Mouse (Mus musculus) embryonic facial prominence, embryonic 11.5 days (tissue): ENCODE results near the gene Rft1. TPM values are rescaled to one million over a fixed set of nuclear protein-coding genes. Genes with fewer than 3 reads are reported as not detected.
"Not testable (repeated sequence)": the region's sequence is repeated elsewhere in the genome, so short reads cannot be mapped to it uniquely, and the experiment has no call there.

Source experiments
- ATAC-seq: fragments of 200-750 bp; cut with Nextera tagmentation; replicated peaks from 2 replicates; pipeline ENCODE4 v1.8.0; 2017; ENCODE audit warnings: low read depth; ENCODE audit not compliant: insufficient number of reproducible peaks, low FRiP score, low TSS enrichment
- DNase-seq: peaks from one replicate; pipeline ENCODE4 v3.0.0-alpha.2; 2015; ENCODE audit warnings: low spot score
- H3K27ac ChIP-seq: fragments of 300-500 bp; sonication (generic); replicated peaks from 2 replicates; pipeline ENCODE4 v1.5.1; 2014; ENCODE audit warnings: mild to moderate bottlenecking, low read depth, low read length, control low read depth
- H3K27me3 ChIP-seq: fragments of 300-500 bp; sonication (generic); 2 replicates; pipeline ENCODE4 v1.6.1; 2014; ENCODE audit warnings: mild to moderate bottlenecking, low read length, moderate library complexity, mixed read lengths; ENCODE audit not compliant: control insufficient read depth, insufficient read depth
- H3K36me3 ChIP-seq: fragments of 300-500 bp; sonication (generic); replicated peaks from 2 replicates; pipeline ENCODE4 v1.6.1; 2014; ENCODE audit warnings: low read depth, mild to moderate bottlenecking, low read length, moderate library complexity, mixed read lengths; ENCODE audit not compliant: control insufficient read depth, insufficient read depth
- H3K4me1 ChIP-seq: fragments of 300-500 bp; sonication (generic); 2 replicates; pipeline ENCODE4 v1.6.1; 2014; ENCODE audit warnings: low read length, mixed read lengths; ENCODE audit not compliant: control insufficient read depth, insufficient read depth
- H3K4me2 ChIP-seq: fragments of 300-500 bp; sonication (generic); 2 replicates; pipeline ENCODE4 v1.6.1; 2014; ENCODE audit warnings: low read depth, mild to moderate bottlenecking, control low read depth, low read length, moderate library complexity
- H3K4me3 ChIP-seq: fragments of 300-500 bp; sonication (generic); 2 replicates; pipeline ENCODE4 v1.5.1; 2014; ENCODE audit warnings: low read depth, low read length, control low read depth
- H3K9ac ChIP-seq: fragments of 300-500 bp; sonication (generic); replicated peaks from 2 replicates; pipeline ENCODE4 v1.6.1; 2014; ENCODE audit warnings: mild to moderate bottlenecking, control low read depth, low read length
- H3K9me3 ChIP-seq: fragments of 300-500 bp; sonication (generic); replicated peaks from 2 replicates; pipeline ENCODE4 v1.6.1; 2016; ENCODE audit warnings: mild to moderate bottlenecking, low read length, inconsistent platforms, mixed read lengths; ENCODE audit not compliant: control insufficient read depth
- WGBS: fragments of 180-500 bp; shearing (Covaris S2); extraction: QIAGEN DNeasy Blood & Tissue Kit; methylation state at CpG from one replicate; pipeline ENCODE4 v1.1.7; 2014; 5-methylcytosine and 5-hydroxymethylcytosine counted together
- polyA plus RNA-seq: library from polyadenylated mRNA; unstranded; fragments of >200 nt; fragmentation: Nextera tagmentation; extraction: Ambion mirVana; gene quantifications from 2 replicates; pipeline ENCODE4 v1.2.1, GENCODE M21; 2014

Rft1 gene
- polyA plus RNA-seq, 1 experiment from 2014 or later: 12.9 TPM

DNA sequence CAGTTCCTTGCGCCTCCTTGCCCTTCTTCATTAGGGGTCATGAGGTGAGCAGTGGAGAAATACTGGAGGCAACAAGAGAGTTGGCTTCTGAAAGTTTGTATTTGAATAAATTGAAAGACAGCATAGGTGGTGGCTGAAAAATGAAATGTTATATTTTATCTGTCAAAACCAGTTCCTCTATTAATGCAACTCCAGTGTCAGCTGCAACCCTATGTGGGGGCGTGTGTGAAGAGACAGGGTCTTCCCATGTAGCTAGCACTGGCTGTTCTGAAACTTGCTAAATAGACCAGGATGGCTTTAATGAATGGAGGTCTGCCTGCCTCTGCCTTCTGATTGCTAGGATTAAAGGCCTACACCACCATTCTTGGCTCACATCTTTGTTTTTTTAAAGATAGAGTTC lies 57.7 kb downstream of the Rft1 start:
- DNase-seq: no peak
- H3K4me2 ChIP-seq: no peak overlapping the region
- 92% methylated on average over 2 of the region's 2 CpGs for WGBS
- no peaks in the 10 kb centered on the region for H3K9me3 ChIP-seq
- H3K27me3 ChIP-seq: peaks cover 6% of the 10 kb centered on the region
- H3K4me1 ChIP-seq: no peaks in the 10 kb centered on the region
- H3K4me3 ChIP-seq: no peak overlapping the region
- no peak overlapping the region for H3K27ac ChIP-seq
- no peak for ATAC-seq
- H3K9ac ChIP-seq: no peak overlapping the region
- H3K36me3 ChIP-seq: no peaks in the 10 kb centered on the region

DNA sequence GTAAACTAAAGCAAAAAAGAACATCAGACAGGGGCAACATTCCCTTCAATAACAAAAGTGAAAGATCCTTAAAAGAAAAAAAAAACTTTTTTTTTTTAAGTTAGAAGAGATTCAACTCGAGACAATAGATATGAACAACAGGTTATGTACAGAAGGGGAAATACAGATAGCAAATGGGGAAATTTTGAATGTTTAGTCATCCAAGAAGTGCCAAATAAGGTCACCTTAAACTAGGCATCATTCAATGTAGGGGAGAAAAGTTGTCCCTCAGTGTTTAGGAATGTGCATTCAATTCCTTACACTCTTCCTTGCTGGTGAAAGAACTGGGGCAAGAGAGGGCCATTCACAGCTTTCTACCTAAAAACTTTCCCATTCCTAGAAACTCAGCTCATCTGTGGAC lies 59.6 kb downstream of the Rft1 start:
- Histone ChIP-seq H3K27ac (no peak overlapping the region), H3K4me3 (no peak overlapping the region), H3K9ac (no peak overlapping the region), H3K27me3 (peaks cover 6% of the 10 kb centered on the region), H3K36me3 (no peaks in the 10 kb centered on the region), H3K4me2 (no peak overlapping the region), H3K9me3 (no peaks in the 10 kb centered on the region), H3K4me1 (no peaks in the 10 kb centered on the region)
- WGBS: 88% methylated on average over 1 of the region's 1 CpGs
- no peak for DNase-seq
- no peak for ATAC-seq

DNA sequence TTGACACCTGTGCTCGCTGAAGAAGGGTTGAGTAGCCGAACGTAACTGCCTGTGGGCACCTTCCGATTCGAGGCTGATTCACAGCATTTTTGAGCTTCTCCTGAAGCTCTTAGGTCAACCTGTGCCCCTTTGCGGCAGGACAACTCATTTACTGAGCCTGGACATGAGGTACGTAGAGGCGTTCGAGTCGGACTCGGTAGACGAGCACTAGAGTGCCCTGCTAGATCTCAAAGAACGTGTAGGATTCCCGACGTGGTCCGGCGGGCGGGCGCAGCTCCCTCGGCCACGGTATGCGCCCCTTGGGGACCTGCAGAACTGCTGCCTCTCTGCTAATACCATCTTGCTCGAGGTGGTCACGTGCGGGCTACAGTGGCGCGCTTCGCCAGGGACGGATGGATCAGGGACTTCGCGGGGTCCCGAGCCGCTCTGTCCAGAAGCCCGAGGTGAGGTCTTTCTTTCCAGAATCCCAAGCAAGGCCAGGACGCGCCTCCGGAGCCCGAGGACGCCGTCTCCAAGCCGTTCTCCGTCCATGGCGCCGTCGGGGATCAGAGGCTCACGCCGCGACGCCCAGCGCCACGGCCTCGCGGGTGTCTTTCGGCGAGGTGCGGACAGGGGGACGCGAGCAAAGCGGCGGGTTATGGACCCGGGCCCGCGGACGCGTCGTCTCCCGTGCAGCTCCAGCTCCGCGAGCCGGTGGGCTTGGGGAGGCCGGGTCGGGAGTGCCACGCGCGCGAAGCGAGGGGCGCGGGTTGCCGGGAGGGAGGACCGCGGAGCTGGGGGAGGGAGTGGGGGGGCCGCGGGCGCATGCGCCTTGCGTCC lies 60.8 kb downstream of the Rft1 start, which contains the start of gene Sfmbt1:
Gene Sfmbt1, plus strand, starts transcription at position 51 of the 819 bp plus-strand sequence.
- H3K27me3 ChIP-seq: peaks cover 6% of the 10 kb centered on the region
- H3K9ac ChIP-seq: peak within 1 kb of the TSS; percentile 70
- ATAC-seq: peak; percentile 76
- no peaks in the 10 kb centered on the region for H3K36me3 ChIP-seq
- peak within 1 kb of the TSS; percentile 92 for H3K4me2 ChIP-seq
- no peaks in the 10 kb centered on the region for H3K4me1 ChIP-seq
- H3K27ac ChIP-seq: peak within 1 kb of the TSS; percentile 82
- DNase-seq: peak; percentile 53
- H3K9me3 ChIP-seq: no peaks in the 10 kb centered on the region
- H3K4me3 ChIP-seq: peak within 1 kb of the TSS; percentile 78
- 2% methylated on average over 76 of the region's 87 CpGs for WGBS

DNA sequence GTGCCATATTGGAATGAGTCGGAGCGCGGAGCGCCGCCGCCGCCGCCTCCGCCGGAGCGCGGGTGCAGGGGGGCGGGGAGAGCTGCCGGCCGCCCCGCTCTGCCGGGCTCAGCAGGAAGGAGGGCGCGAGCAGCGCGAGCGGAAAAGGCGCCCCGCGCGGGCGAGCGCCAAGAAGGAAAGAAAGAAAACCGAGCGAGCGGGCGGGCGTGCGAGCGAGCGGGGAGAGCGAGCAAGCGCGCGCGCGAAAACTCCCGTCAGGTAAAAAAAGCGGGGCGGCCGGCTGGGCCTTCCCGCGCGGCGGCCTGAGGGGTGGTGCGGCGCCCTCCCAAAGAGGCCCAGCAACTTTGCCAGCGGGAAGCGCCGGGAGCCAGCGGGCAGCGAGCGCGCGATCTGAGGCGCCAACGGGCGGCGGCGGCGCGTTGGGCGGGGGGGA lies 61.5 kb downstream of the Rft1 start:
- peak; percentile 80 for DNase-seq
- Histone ChIP-seq H3K9me3 (no peaks in the 10 kb centered on the region), H3K9ac (peak overlapping the region; percentile 70), H3K4me2 (peak overlapping the region; percentile 92), H3K4me1 (no peaks in the 10 kb centered on the region), H3K27ac (peak overlapping the region; percentile 82), H3K27me3 (peaks cover 6% of the 10 kb centered on the region), H3K4me3 (peak overlapping the region; percentile 78), H3K36me3 (no peaks in the 10 kb centered on the region)
- under 1% methylated on average over 54 of the region's 68 CpGs for WGBS
- ATAC-seq: peak; percentile 69

DNA sequence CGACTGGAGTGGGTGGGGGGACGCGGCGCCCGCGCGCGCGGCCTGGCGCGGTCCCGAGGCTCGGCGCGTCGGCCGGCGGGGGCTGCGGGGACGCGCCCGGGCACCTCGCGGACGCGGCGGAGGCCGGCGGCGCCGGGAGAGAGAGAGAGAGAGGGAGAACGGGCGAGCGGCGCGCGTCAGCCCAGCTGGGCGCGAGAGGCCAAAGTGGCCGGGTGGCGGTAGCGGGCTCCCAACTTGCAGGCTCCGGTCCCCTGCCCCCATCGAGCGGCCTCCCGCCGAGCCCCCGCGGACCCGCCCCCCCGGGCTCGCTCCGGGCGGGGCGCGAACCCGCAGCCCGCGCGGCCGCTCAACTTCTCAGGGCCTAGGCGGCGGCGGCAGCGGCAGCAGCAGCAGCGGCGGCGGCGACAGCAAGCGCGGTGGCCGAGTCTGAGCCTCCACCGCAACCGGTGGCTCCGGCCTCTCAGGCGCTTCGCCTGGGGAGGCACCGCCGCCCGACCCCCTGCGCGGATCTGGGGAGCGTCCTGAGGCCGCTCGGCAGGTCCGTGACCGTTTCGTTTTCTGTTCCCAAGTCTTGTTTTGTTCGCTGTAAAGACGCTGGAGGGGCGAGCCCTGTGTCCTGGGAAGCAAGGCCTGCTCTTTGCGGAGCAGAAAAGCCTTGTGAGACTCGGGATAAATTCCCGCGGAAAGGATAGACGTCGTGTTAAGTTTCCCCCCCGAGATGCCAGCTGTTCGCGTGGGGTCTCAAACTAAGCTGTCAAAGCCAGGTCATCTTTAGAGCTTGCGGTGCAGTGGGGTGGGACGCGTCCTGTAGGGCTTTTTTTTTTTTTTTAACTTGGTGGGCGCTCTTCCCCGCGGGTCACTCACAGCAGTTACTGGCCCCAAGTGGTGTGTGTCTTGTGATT lies 62.1 kb downstream of the Rft1 start:
- DNase-seq (peak; percentile 57), ATAC-seq (0 out of 2 replicates have a peak, but pooled peaks have one; percentile 24)
- Histone ChIP-seq H3K4me2 (peak overlapping the region; percentile 92), H3K36me3 (no peaks in the 10 kb centered on the region), H3K9ac (peak overlapping the region; percentile 70), H3K4me3 (peak overlapping the region; percentile 78), H3K9me3 (no peaks in the 10 kb centered on the region), H3K4me1 (no peaks in the 10 kb centered on the region), H3K27ac (peak overlapping the region; percentile 82), H3K27me3 (peaks cover 6% of the 10 kb centered on the region)
- under 1% methylated on average over 70 of the region's 106 CpGs for WGBS

DNA sequence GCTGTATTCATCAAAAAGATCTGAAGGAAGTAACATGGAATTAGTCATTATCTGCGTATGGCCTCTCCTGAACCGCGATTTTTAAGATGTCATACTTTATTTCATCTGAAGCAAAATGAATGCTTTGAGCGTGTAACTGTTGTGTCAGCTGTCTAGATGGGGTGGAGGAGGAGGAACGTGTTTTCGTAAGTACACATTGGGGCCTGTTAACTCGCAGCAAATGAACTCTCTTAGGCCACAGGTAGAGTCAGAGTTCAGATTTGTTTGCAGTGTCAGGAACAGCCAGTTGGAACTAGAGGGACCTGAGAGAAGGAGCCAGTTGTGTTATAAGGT lies 62.8 kb downstream of the Rft1 start:
- no peaks in the 10 kb centered on the region for H3K4me1 ChIP-seq
- no peak overlapping the region for H3K27ac ChIP-seq
- peak overlapping the region; percentile 92 for H3K4me2 ChIP-seq
- no peaks in the 10 kb centered on the region for H3K9me3 ChIP-seq
- no peak for ATAC-seq
- H3K4me3 ChIP-seq: peak overlapping the region; percentile 78
- 7% methylated on average over 7 of the region's 7 CpGs for WGBS
- no peaks in the 10 kb centered on the region for H3K36me3 ChIP-seq
- DNase-seq: peak; percentile 36
- peaks cover 6% of the 10 kb centered on the region for H3K27me3 ChIP-seq
- H3K9ac ChIP-seq: peak overlapping the region; percentile 70

DNA sequence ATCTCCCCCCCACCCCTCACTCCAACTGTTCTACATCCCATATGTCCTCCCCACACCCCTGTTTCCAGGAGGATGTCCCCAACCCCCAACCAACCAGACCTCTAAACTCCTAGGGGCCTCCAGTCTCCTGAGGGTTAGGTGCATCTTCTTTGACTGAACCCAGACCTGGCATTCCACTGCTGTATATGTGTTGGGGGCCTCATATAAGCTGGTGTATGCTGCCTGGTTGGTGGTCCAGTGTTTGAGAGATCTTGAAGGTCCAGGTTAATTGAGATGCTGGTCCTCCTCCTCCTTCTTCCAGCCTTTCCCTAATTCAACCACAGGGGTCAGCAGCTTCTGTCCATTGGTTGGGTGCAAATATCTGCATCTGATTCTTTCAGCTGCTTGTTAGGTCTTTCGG lies 64.5 kb downstream of the Rft1 start:
- H3K9me3 ChIP-seq, DNase-seq, H3K4me3 ChIP-seq, H3K9ac ChIP-seq, H3K27ac ChIP-seq, H3K4me2 ChIP-seq, H3K4me1 ChIP-seq, H3K27me3 ChIP-seq, ATAC-seq, H3K36me3 ChIP-seq: not testable (repeated sequence)
- WGBS: 79% methylated on average over 1 of the region's 1 CpGs

DNA sequence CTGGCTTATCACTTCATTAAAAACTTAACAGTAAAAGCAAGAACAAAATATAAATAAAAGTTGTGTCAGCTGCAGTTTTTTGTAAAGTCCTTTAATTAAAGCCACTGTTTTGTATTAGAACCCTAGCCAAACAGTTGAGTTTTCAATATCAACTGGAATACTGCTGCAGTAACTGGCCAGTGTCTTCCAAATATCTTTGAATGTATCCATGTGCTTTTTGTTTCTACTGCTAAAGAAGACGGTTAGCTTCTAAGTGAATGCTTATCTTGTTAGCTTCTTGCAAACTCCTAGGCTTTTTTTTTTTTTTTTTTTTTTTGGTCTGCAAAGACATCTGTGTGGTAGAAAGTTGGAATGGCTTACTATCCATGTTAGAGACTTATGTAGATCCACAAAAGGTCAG lies 65.4 kb downstream of the Rft1 start:
- Histone ChIP-seq H3K27ac (no peak overlapping the region), H3K36me3 (no peaks in the 10 kb centered on the region), H3K9ac (no peak overlapping the region), H3K4me2 (no peak overlapping the region), H3K4me1 (no peaks in the 10 kb centered on the region), H3K27me3 (peaks cover 5% of the 10 kb centered on the region), H3K9me3 (no peaks in the 10 kb centered on the region), H3K4me3 (no peak overlapping the region)
- WGBS: 88% methylated on average over 1 of the region's 1 CpGs
- DNase-seq (no peak), ATAC-seq (no peak)
